Mouse (Mus musculus): ENCODE data around the gene Itpr1.

The Itpr1 gene

GRCm38 (mm10) chr6:108517241-108517981 lies 304.5 kb downstream of the Itpr1 start:
- DNase-seq (ENCODE audit: low spot score): no peak

GRCm38 (mm10) chr6:108517986-108518385 lies 305.1 kb downstream of the Itpr1 start:
- DNase-seq (ENCODE audit: low spot score): no peak

GRCm38 (mm10) chr6:108518552-108518951 lies 305.7 kb downstream of the Itpr1 start:
- DNase-seq (ENCODE audit: low spot score): no peak

- DNase-seq (ENCODE audit: low spot score): no peak
Measured at GRCm38 (mm10) chr6:108519327-108519726, 306.4 kb downstream of the Itpr1 start.

- peak; percentile 52 for DNase-seq (ENCODE audit: low spot score)
Measured at GRCm38 (mm10) chr6:108523956-108524616, 311.2 kb downstream of the Itpr1 start.

- DNase-seq (ENCODE audit: low spot score): no peak
Measured at GRCm38 (mm10) chr6:108524617-108525010, 311.7 kb downstream of the Itpr1 start.

- no peak for DNase-seq (ENCODE audit: low spot score)
Measured at GRCm38 (mm10) chr6:108527560-108527959, 314.7 kb downstream of the Itpr1 start.

GRCm38 (mm10) chr6:108527993-108528392 lies 315.1 kb downstream of the Itpr1 start:
- peak; percentile 60 for DNase-seq (ENCODE audit: low spot score)

- DNase-seq (ENCODE audit: low spot score): no peak
Measured at GRCm38 (mm10) chr6:108529150-108529549, 316.3 kb downstream of the Itpr1 start.

GRCm38 (mm10) chr6:108530781-108531323 lies 318.0 kb downstream of the Itpr1 start:
- no peak for DNase-seq (ENCODE audit: low spot score)

GRCm38 (mm10) chr6:108531324-108532311 lies 318.7 kb downstream of the Itpr1 start:
- DNase-seq (ENCODE audit: low spot score): no peak

- no peak for DNase-seq (ENCODE audit: low spot score)
Measured at GRCm38 (mm10) chr6:108532486-108533179, 319.7 kb downstream of the Itpr1 start.

GRCm38 (mm10) chr6:108534139-108534538 lies 321.2 kb downstream of the Itpr1 start:
- DNase-seq (ENCODE audit: low spot score): no peak

- peak; percentile 58 for DNase-seq (ENCODE audit: low spot score)
Measured at GRCm38 (mm10) chr6:108534596-108534995, 321.7 kb downstream of the Itpr1 start.

GRCm38 (mm10) chr6:108535309-108535708 lies 322.4 kb downstream of the Itpr1 start:
- no peak for DNase-seq (ENCODE audit: low spot score)

GRCm38 (mm10) chr6:108536546-108537317 lies 323.8 kb downstream of the Itpr1 start:
- no peak for DNase-seq (ENCODE audit: low spot score)

GRCm38 (mm10) chr6:108538406-108538805 lies 325.5 kb downstream of the Itpr1 start:
- no peak for DNase-seq (ENCODE audit: low spot score)

- no peak for DNase-seq (ENCODE audit: low spot score)
Measured at GRCm38 (mm10) chr6:108540441-108540840, 327.5 kb downstream of the Itpr1 start.

- DNase-seq (ENCODE audit: low spot score): no peak
Measured at GRCm38 (mm10) chr6:108544917-108545316, 332.0 kb downstream of the Itpr1 start.

GRCm38 (mm10) chr6:108545464-108545863 lies 332.6 kb downstream of the Itpr1 start:
- DNase-seq (ENCODE audit: low spot score): no peak

- DNase-seq (ENCODE audit: low spot score): no peak
Measured at GRCm38 (mm10) chr6:108548413-108548812, 335.5 kb downstream of the Itpr1 start.
